Mouse (Mus musculus) myocyte (in vitro differentiated cells): ENCODE data around the gene Cdkn2aip. TPM values are rescaled to one million over a fixed set of nuclear protein-coding genes. Genes with fewer than 3 reads are reported as not detected.

Experiments used
- H3K27me3 ChIP-seq: one replicate; pipeline ENCODE4 v1.6.1; 2011; ENCODE audit not compliant: control insufficient read depth, insufficient read depth, insufficient read length
- H3K36me3 ChIP-seq: one replicate; pipeline ENCODE4 v1.6.1; 2011; ENCODE audit not compliant: control insufficient read depth, insufficient read depth
- H3K4me2 ChIP-seq: one replicate; pipeline ENCODE4 v1.6.1; 2011; ENCODE audit warnings: low read depth, control low read depth
- H3K4me3 ChIP-seq: one replicate; pipeline ENCODE4 v1.5.1; 2011; ENCODE audit warnings: mild to moderate bottlenecking, control low read depth, moderate library complexity
- H3K79me2 ChIP-seq: one replicate; pipeline ENCODE4 v1.6.1; 2011; ENCODE audit not compliant: control insufficient read depth, insufficient read depth
- H3ac ChIP-seq: one replicate; pipeline ENCODE4 v1.6.1; 2011; ENCODE audit not compliant: control insufficient read depth, insufficient read length
- CEBPB ChIP-seq: IDR thresholded peaks from 2 replicates; pipeline ENCODE4 v1.6.1; 2011; ENCODE audit warnings: mild to moderate bottlenecking, moderate library complexity; ENCODE audit not compliant: poor library complexity, insufficient read depth, severe bottlenecking
- E2F4 ChIP-seq: IDR thresholded peaks from one replicate; pipeline ENCODE4 v1.6.1; 2011; ENCODE audit warnings: mild to moderate bottlenecking, control low read depth, moderate library complexity; ENCODE audit not compliant: insufficient read depth
- MAX ChIP-seq: IDR thresholded peaks from one replicate; pipeline ENCODE4 v1.6.1; 2011; ENCODE audit warnings: low read depth, mild to moderate bottlenecking, control low read depth
- MYOD1 ChIP-seq, 3 experiments: IDR thresholded peaks; one replicate each; pipeline ENCODE4 v1.6.1; 2011; ENCODE audit warnings: control low read depth in 2 of 3, low read depth in 2 of 3, mild to moderate bottlenecking in 2 of 3, moderate library complexity in 1 of 3; ENCODE audit not compliant: insufficient read length in 2 of 3, control insufficient read depth in 1 of 3
- MYOG ChIP-seq, 3 experiments: IDR thresholded peaks; one replicate each; pipeline ENCODE4 v1.6.1; 2011; ENCODE audit warnings: control low read depth in 2 of 3, low read depth in 2 of 3, mild to moderate bottlenecking in 2 of 3; ENCODE audit not compliant: insufficient read length in 2 of 3, control insufficient read depth in 1 of 3, insufficient read depth in 1 of 3
- POLR2A ChIP-seq: IDR thresholded peaks from one replicate; pipeline ENCODE4 v1.6.1; 2011; ENCODE audit warnings: low read depth, mild to moderate bottlenecking, control low read depth, moderate library complexity; ENCODE audit not compliant: insufficient read length
- POLR2AphosphoS2 ChIP-seq: IDR thresholded peaks from one replicate; pipeline ENCODE4 v1.6.1; 2011; ENCODE audit warnings: low read depth, control low read depth; ENCODE audit not compliant: insufficient read length
- REST ChIP-seq: IDR thresholded peaks from one replicate; pipeline ENCODE4 v1.6.1; 2011; ENCODE audit warnings: mild to moderate bottlenecking, control low read depth, moderate library complexity; ENCODE audit not compliant: insufficient read depth, insufficient read length
- SRF ChIP-seq: IDR thresholded peaks from one replicate; pipeline ENCODE4 v1.6.1; 2011; ENCODE audit warnings: low read depth; ENCODE audit not compliant: control insufficient read depth, insufficient read length
- TCF12 ChIP-seq: IDR thresholded peaks from one replicate; pipeline ENCODE4 v1.6.1; 2011; ENCODE audit warnings: mild to moderate bottlenecking, control low read depth; ENCODE audit not compliant: poor library complexity, insufficient read depth, severe bottlenecking
- TCF3 ChIP-seq: IDR thresholded peaks from one replicate; pipeline ENCODE4 v1.6.1; 2011; ENCODE audit warnings: low read depth, control low read depth; ENCODE audit not compliant: insufficient read length
- USF1 ChIP-seq: IDR thresholded peaks from one replicate; pipeline ENCODE4 v1.6.1; 2011; ENCODE audit warnings: low read depth, mild to moderate bottlenecking, control low read depth, moderate library complexity
- polyA plus RNA-seq: library from polyadenylated mRNA; unstranded; fragments of >200 nt; fragmentation: generic; extraction: Trizol; gene quantifications from one replicate; pipeline ENCODE4 v1.2.1, GENCODE M21; 2012; ENCODE audit warnings: missing spikeins

Gene Cdkn2aip
- polyA plus RNA-seq, 1 experiment, result 3.1 TPM

- Histone ChIP-seq H3K4me2 (no peak overlapping the region), H3K27me3 (no peaks in the 10 kb centered on the region), H3K4me3 (no peak overlapping the region), H3ac (no peak overlapping the region), H3K36me3 (no peaks in the 10 kb centered on the region), H3K79me2 (no peaks in the 10 kb centered on the region)
- TF ChIP-seq TCF12 (no peak), POLR2A (no peak), TCF3 (no peak), E2F4 (no peak), CEBPB (no peak), REST (no peak), USF1 (no peak), POLR2AphosphoS2 (no peak), MYOG (IDR thresholded peaks at IDR 0.05; ENCODE audit: control insufficient read depth in 1 of 3, insufficient read depth in 1 of 3, insufficient read length in 2 of 3, low read depth in 2 of 3) (no peak), MAX (no peak), MYOD1 (IDR thresholded peaks at IDR 0.05; ENCODE audit: control insufficient read depth in 1 of 3, insufficient read length in 2 of 3, low read depth in 2 of 3) (no peak), SRF (no peak)
These were observed 29.7 kb upstream of the Cdkn2aip start for GRCm38 (mm10) chr8:47743419-47743818.

GRCm38 (mm10) chr8:47742992-47743391 is 29.3 kb upstream of the Cdkn2aip start:
- no peak for TF ChIP-seq SRF
- TF ChIP-seq CEBPB, result no peak
- TF ChIP-seq MYOG (IDR thresholded peaks at IDR 0.05; ENCODE audit: control insufficient read depth in 1 of 3, insufficient read depth in 1 of 3, insufficient read length in 2 of 3, low read depth in 2 of 3), result no peak
- no peak for TF ChIP-seq E2F4
- no peak for TF ChIP-seq POLR2A
- TF ChIP-seq MAX, result no peak
- Histone ChIP-seq H3K27me3 (no peaks in the 10 kb centered on the region), H3K4me2 (no peak overlapping the region), H3K36me3 (no peaks in the 10 kb centered on the region), H3K79me2 (no peaks in the 10 kb centered on the region), H3K4me3 (no peak overlapping the region), H3ac (no peak overlapping the region)

- no peak overlapping the region for H3K4me3 ChIP-seq
- TF ChIP-seq MYOD1 (IDR thresholded peaks at IDR 0.05; ENCODE audit: control insufficient read depth in 1 of 3, insufficient read length in 2 of 3, low read depth in 2 of 3) (no peak), REST (no peak), SRF (no peak), CEBPB (no peak), TCF3 (no peak), POLR2A (no peak), MYOG (IDR thresholded peaks at IDR 0.05; ENCODE audit: control insufficient read depth in 1 of 3, insufficient read depth in 1 of 3, insufficient read length in 2 of 3, low read depth in 2 of 3) (no peak), TCF12 (no peak), E2F4 (no peak), POLR2AphosphoS2 (no peak)
- no peak overlapping the region for H3K4me2 ChIP-seq
- no peaks in the 10 kb centered on the region for H3K27me3 ChIP-seq
- no peaks in the 10 kb centered on the region for H3K79me2 ChIP-seq
- no peak overlapping the region for H3ac ChIP-seq
- H3K36me3 ChIP-seq, result no peaks in the 10 kb centered on the region
These were observed 28.6 kb upstream of the Cdkn2aip start for GRCm38 (mm10) chr8:47742372-47742771.

- TF ChIP-seq CEBPB, result no peak
- no peak for TF ChIP-seq POLR2AphosphoS2
- TF ChIP-seq TCF3, result no peak
- TF ChIP-seq SRF, result no peak
- no peak for TF ChIP-seq POLR2A
- no peak for TF ChIP-seq REST
- no peak for TF ChIP-seq E2F4
- TF ChIP-seq TCF12, result no peak
- no peaks in the 10 kb centered on the region for H3K36me3 ChIP-seq
- H3K27me3 ChIP-seq, result no peaks in the 10 kb centered on the region
- no peak overlapping the region for H3ac ChIP-seq
- H3K4me3 ChIP-seq, result no peak overlapping the region
- no peak overlapping the region for H3K4me2 ChIP-seq
- H3K79me2 ChIP-seq, result no peaks in the 10 kb centered on the region
These were observed 23.4 kb upstream of the Cdkn2aip start for GRCm38 (mm10) chr8:47737120-47737519.

- no peak overlapping the region for H3K4me2 ChIP-seq
- no peak overlapping the region for H3ac ChIP-seq
- H3K27me3 ChIP-seq, result no peaks in the 10 kb centered on the region
- no peak overlapping the region for H3K4me3 ChIP-seq
- TF ChIP-seq POLR2AphosphoS2, result no peak
- H3K79me2 ChIP-seq, result no peaks in the 10 kb centered on the region
- no peaks in the 10 kb centered on the region for H3K36me3 ChIP-seq
These were observed 15.6 kb upstream of the Cdkn2aip start for GRCm38 (mm10) chr8:47729324-47729723.

GRCm38 (mm10) chr8:47726945-47727344 is 13.2 kb upstream of the Cdkn2aip start:
- H3K36me3 ChIP-seq, result no peaks in the 10 kb centered on the region
- no peak overlapping the region for H3ac ChIP-seq
- no peaks in the 10 kb centered on the region for H3K27me3 ChIP-seq
- TF ChIP-seq USF1 (no peak), MAX (no peak), SRF (no peak), CEBPB (no peak), TCF3 (no peak), TCF12 (no peak), E2F4 (no peak), MYOD1 (IDR thresholded peaks at IDR 0.05; ENCODE audit: control insufficient read depth in 1 of 3, insufficient read length in 2 of 3, low read depth in 2 of 3) (no peak), MYOG (IDR thresholded peaks at IDR 0.05; ENCODE audit: control insufficient read depth in 1 of 3, insufficient read depth in 1 of 3, insufficient read length in 2 of 3, low read depth in 2 of 3) (no peak), REST (no peak)
- H3K4me2 ChIP-seq, result no peak overlapping the region
- no peaks in the 10 kb centered on the region for H3K79me2 ChIP-seq
- H3K4me3 ChIP-seq, result no peak overlapping the region
